Mouse (Mus musculus) liver, embryonic 16.5 days (tissue): Measurements from ENCODE around the gene Sorbs2. TPM values are rescaled to one million over a fixed set of nuclear protein-coding genes. Genes with fewer than 3 reads are reported as not detected.
"Not testable (repeated sequence)": the region's sequence is repeated elsewhere in the genome, so short reads cannot be mapped to it uniquely, and the experiment has no call there.

Experiments used
- ATAC-seq: fragments of 200-750 bp; cut with Nextera tagmentation; 2 replicates; pipeline ENCODE4 v1.8.0; 2017; ENCODE audit warnings: low read depth, mild to moderate bottlenecking, moderate number of reproducible peaks, moderate library complexity
- H3K27ac ChIP-seq: fragments of 300-500 bp; sonication (generic); 2 replicates; pipeline ENCODE4 v1.5.1; 2014; ENCODE audit warnings: mild to moderate bottlenecking, low read length
- H3K27me3 ChIP-seq: fragments of 300-500 bp; sonication (generic); 2 replicates; pipeline ENCODE4 v1.6.1; 2014; ENCODE audit warnings: low read depth, low read length, mixed read lengths; ENCODE audit not compliant: control insufficient read depth, insufficient read depth
- H3K36me3 ChIP-seq: fragments of 300-500 bp; sonication (generic); 2 replicates; pipeline ENCODE4 v1.6.1; 2014; ENCODE audit warnings: mild to moderate bottlenecking; ENCODE audit not compliant: control insufficient read depth, insufficient read depth
- H3K4me1 ChIP-seq: fragments of 300-500 bp; sonication (generic); 2 replicates; pipeline ENCODE4 v1.6.1; 2014; ENCODE audit warnings: low read depth, low read length, mixed read lengths; ENCODE audit not compliant: control insufficient read depth
- H3K4me2 ChIP-seq: fragments of 300-500 bp; sonication (generic); 2 replicates; pipeline ENCODE4 v1.6.1; 2014; ENCODE audit warnings: low read depth, low read length, mixed read lengths
- H3K4me3 ChIP-seq: fragments of 300-500 bp; sonication (generic); 2 replicates; pipeline ENCODE4 v1.5.1; 2014; ENCODE audit warnings: low read depth, mild to moderate bottlenecking, low read length
- H3K9ac ChIP-seq: fragments of 300-500 bp; sonication (generic); 2 replicates; pipeline ENCODE4 v1.6.1; 2014; ENCODE audit warnings: low read depth, low read length
- H3K9me3 ChIP-seq: fragments of 300-500 bp; sonication (generic); replicated peaks from 2 replicates; pipeline ENCODE4 v1.6.1; 2016; ENCODE audit warnings: low read length; ENCODE audit not compliant: control insufficient read depth
- WGBS: fragments of 180-500 bp; shearing (Covaris S2); extraction: QIAGEN DNeasy Blood & Tissue Kit; methylation state at CpG from one replicate; pipeline ENCODE4 v1.1.7; 2014; ENCODE audit not compliant: insufficient replicate concordance; 5-methylcytosine and 5-hydroxymethylcytosine counted together
- polyA plus RNA-seq: library from polyadenylated mRNA; unstranded; fragments of >200 nt; fragmentation: Nextera tagmentation; extraction: Ambion mirVana; gene quantifications from 2 replicates; pipeline ENCODE4 v1.2.1, GENCODE M21; 2015

The Sorbs2 gene
- polyA plus RNA-seq, 1 experiment from 2014 or later, result 13.7 TPM

GRCm38 (mm10) chr8:45833896-45834295 lies 326.3 kb downstream of the Sorbs2 start:
- Histone ChIP-seq H3K4me3 (no peak overlapping the region), H3K9ac (no peak overlapping the region), H3K27me3 (no peaks in the 10 kb centered on the region), H3K27ac (no peak overlapping the region), H3K4me1 (no peaks in the 10 kb centered on the region), H3K4me2 (no peak overlapping the region), H3K9me3 (no peaks in the 10 kb centered on the region), H3K36me3 (no peaks in the 10 kb centered on the region)
- no peak for ATAC-seq
- WGBS, result 52% methylated on average over 2 of the region's 2 CpGs

DNA sequence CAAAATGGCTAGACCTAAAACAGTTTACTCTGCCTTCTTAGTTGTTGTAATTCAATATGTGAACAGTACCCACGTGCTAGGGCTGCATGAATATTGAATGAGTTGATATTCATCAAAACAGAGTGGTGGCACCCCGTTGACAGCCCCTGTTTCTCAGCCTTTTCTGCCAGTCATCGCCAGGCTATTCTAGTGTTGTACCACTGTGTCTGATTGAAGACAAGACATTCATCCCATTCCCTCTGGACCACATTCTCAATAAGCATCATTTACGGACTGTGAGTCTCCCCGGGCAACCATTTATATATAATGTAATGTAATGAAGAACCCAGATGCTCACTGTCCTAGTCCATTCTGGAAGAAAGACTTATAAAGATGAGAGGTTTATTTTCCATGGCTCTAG lies 335.7 kb downstream of the Sorbs2 start:
- H3K4me2 ChIP-seq, result no peak overlapping the region
- no peak overlapping the region for H3K4me3 ChIP-seq
- no peaks in the 10 kb centered on the region for H3K36me3 ChIP-seq
- H3K4me1 ChIP-seq, result no peaks in the 10 kb centered on the region
- no peaks in the 10 kb centered on the region for H3K9me3 ChIP-seq
- 61% methylated on average over 5 of the region's 5 CpGs for WGBS
- no peak overlapping the region for H3K9ac ChIP-seq
- no peak overlapping the region for H3K27ac ChIP-seq
- no peak for ATAC-seq
- H3K27me3 ChIP-seq, result no peaks in the 10 kb centered on the region

DNA sequence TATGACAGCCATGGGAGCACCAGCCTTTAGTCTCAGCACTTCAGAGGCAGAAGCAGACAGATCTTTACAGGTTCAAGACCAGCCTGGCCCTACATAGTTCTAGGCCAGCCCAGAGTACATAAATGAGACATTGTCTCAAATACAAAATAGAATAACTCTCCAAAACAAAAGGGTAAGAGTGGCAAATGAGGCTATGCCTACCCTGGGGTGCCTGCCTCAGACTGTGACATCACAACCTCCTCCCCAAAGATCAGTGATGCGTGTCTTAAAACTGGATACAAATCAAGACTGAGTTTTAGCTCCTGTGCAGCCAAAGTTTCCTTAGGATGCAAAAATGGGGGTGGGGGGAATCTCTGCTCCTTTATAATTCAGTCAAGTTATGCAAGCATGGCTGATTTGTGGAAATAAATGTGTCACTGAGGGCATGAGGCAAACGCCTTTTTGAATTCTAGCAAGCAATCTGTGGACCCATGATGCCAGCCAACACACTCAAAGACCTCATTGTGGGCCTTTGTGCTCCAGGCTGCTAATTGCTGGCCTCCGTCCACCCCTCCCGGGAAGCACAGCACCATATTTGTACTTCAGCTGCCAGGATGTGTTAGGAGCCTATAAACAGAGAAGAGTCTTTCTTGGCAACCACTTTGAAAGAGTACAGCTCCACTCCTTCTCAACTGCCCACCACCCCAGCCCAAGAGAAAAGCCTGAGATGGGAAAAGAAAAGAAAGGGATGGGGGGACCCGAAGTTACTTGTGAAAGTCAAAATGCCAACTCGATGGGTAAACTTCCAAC lies 336.7 kb downstream of the Sorbs2 start:
- no peak overlapping the region for H3K27ac ChIP-seq
- no peak for ATAC-seq

GRCm38 (mm10) chr8:45844911-45845481 lies 337.4 kb downstream of the Sorbs2 start:
- Histone ChIP-seq H3K4me1 (no peaks in the 10 kb centered on the region), H3K4me3 (no peak overlapping the region), H3K27me3 (no peaks in the 10 kb centered on the region), H3K36me3 (no peaks in the 10 kb centered on the region), H3K9me3 (no peaks in the 10 kb centered on the region), H3K9ac (no peak overlapping the region), H3K27ac (no peak overlapping the region), H3K4me2 (no peak overlapping the region)
- ATAC-seq, result no peak
- WGBS, result 53% methylated on average over 14 of the region's 14 CpGs

More for the DNA sequence above, 336.7 kb downstream of the Sorbs2 start:
- no peaks in the 10 kb centered on the region for H3K4me1 ChIP-seq
- H3K9me3 ChIP-seq, result no peaks in the 10 kb centered on the region
- no peak overlapping the region for H3K9ac ChIP-seq
- H3K4me3 ChIP-seq, result no peak overlapping the region
- H3K36me3 ChIP-seq, result no peaks in the 10 kb centered on the region
- no peaks in the 10 kb centered on the region for H3K27me3 ChIP-seq
- H3K4me2 ChIP-seq, result no peak overlapping the region
- WGBS, result 52% methylated on average over 6 of the region's 6 CpGs

DNA sequence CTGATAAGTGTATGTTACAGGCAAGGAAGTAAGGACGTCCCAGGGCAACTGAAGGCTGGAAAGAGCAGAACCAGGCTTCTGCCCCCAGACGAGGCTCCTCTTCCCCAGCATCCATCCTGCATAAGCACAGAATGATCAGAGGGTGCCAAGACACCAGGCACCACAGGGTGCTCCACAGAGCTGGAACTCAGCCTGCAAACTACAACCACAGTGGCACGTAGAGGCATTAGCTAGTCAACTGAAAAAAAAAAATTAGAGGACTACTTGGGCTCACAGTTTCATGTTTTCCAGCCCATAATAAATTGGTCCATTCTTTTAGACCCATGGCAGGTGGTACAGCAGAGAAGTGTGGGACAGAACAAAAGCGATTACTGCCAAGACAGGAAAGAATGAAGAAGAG lies 338.3 kb downstream of the Sorbs2 start:
- Histone ChIP-seq H3K4me1 (no peaks in the 10 kb centered on the region), H3K9me3 (no peaks in the 10 kb centered on the region), H3K9ac (no peak overlapping the region), H3K27ac (no peak overlapping the region), H3K36me3 (no peaks in the 10 kb centered on the region), H3K27me3 (no peaks in the 10 kb centered on the region), H3K4me2 (no peak overlapping the region), H3K4me3 (no peak overlapping the region)
- ATAC-seq, result no peak
- WGBS, result 55% methylated on average over 4 of the region's 4 CpGs

DNA sequence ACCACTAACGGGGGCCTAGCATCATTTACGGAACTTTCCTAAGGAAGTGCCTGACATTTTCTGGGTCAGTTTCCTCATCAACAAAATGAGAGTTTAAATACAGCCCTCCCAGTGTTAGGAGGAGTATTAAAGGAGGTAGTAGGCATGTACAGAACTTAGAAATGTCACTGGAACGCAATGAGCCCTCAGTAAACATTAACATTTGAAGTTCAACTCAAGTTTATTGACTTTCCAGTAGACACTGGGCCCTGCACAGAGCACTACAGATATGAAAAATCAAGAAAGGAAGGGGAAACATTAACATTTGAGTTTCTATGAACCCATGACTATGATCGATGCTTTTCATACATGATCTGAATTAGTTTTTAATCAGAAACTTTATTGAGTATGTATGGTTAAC lies 347.5 kb downstream of the Sorbs2 start:
- no peak overlapping the region for H3K4me3 ChIP-seq
- no peak overlapping the region for H3K27ac ChIP-seq
- WGBS, result 65% methylated on average over 4 of the region's 4 CpGs
- no peak overlapping the region for H3K4me2 ChIP-seq
- H3K9me3 ChIP-seq, result no peaks in the 10 kb centered on the region
- no peak overlapping the region for H3K9ac ChIP-seq
- no peaks in the 10 kb centered on the region for H3K36me3 ChIP-seq
- no peaks in the 10 kb centered on the region for H3K27me3 ChIP-seq
- H3K4me1 ChIP-seq, result no peaks in the 10 kb centered on the region
- no peak for ATAC-seq

DNA sequence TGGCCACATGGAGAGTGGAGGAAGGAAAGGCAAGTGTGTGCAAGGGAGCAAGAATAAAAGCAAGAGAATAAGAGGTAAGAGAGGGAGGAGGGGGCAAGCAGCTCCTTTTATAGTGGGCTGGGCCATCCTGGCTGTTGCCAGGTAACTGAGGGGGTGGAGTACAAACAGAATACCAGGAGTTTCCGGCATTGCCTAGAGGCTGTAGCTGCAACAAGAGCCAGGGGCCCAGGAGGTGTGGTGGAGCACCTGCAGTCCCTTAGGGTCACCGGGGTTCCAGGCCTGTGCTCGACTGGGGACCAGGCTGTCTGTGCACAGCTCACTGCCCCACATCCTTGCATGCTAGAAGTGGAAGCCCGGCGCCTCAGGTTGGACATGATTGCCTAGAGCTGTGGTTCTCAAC lies 350.1 kb downstream of the Sorbs2 start:
- ATAC-seq, result no peak

GRCm38 (mm10) chr8:45858391-45858790 lies 350.8 kb downstream of the Sorbs2 start:
- Histone ChIP-seq H3K4me3 (no peak overlapping the region), H3K36me3 (no peaks in the 10 kb centered on the region), H3K27ac (no peak overlapping the region), H3K4me1 (no peaks in the 10 kb centered on the region), H3K27me3 (no peaks in the 10 kb centered on the region), H3K9ac (no peak overlapping the region), H3K4me2 (no peak overlapping the region), H3K9me3 (no peaks in the 10 kb centered on the region)
- 52% methylated on average over 9 of the region's 9 CpGs for WGBS
- ATAC-seq, result no peak

More for the DNA sequence above, 350.1 kb downstream of the Sorbs2 start:
- H3K4me1 ChIP-seq, result no peaks in the 10 kb centered on the region
- 57% methylated on average over 5 of the region's 5 CpGs for WGBS
- H3K9me3 ChIP-seq, result no peaks in the 10 kb centered on the region
- no peaks in the 10 kb centered on the region for H3K36me3 ChIP-seq
- H3K4me2 ChIP-seq, result no peak overlapping the region
- no peaks in the 10 kb centered on the region for H3K27me3 ChIP-seq
- no peak overlapping the region for H3K27ac ChIP-seq
- no peak overlapping the region for H3K4me3 ChIP-seq
- H3K9ac ChIP-seq, result no peak overlapping the region

GRCm38 (mm10) chr8:45871587-45871986 lies 364.0 kb downstream of the Sorbs2 start:
- not testable (repeated sequence) for H3K9ac ChIP-seq, H3K4me3 ChIP-seq, ATAC-seq, H3K4me2 ChIP-seq, H3K9me3 ChIP-seq, H3K27ac ChIP-seq, H3K27me3 ChIP-seq, H3K4me1 ChIP-seq, H3K36me3 ChIP-seq
- 59% methylated on average over 10 of the region's 11 CpGs for WGBS
